Mouse (Mus musculus) ES-E14 (cell line): ENCODE data around the gene Tnfrsf26. TPM values are rescaled to one million over a fixed set of nuclear protein-coding genes. Genes with fewer than 3 reads are reported as not detected.

Experiments used
- DNase-seq: peaks from one replicate; pipeline ENCODE4 v3.0.0-alpha.2; 2013; ENCODE audit warnings: low read depth, low spot score
- H3K27ac ChIP-seq: 2 replicates; pipeline ENCODE4 v1.5.1; 2012; ENCODE audit warnings: low read depth, mild to moderate bottlenecking, low read length, moderate library complexity, mixed read lengths; ENCODE audit not compliant: poor library complexity, insufficient read depth, severe bottlenecking
- H3K36me3 ChIP-seq: 2 replicates; pipeline ENCODE4 v1.6.1; 2012; ENCODE audit warnings: mild to moderate bottlenecking, low read length, moderate library complexity, mixed read lengths; ENCODE audit not compliant: control insufficient read depth, poor library complexity, insufficient read depth, severe bottlenecking
- H3K4me1 ChIP-seq, 2 experiments: fragments of 150-350 bp in 1 of 2; sonication (generic) in 1 of 2; 2 replicates each; pipeline ENCODE4 v1.6.1; 2012; ENCODE audit warnings: low read length in 2 of 2, mild to moderate bottlenecking in 1 of 2, mixed read lengths in 1 of 2; ENCODE audit not compliant: control insufficient read depth in 2 of 2, insufficient read depth in 2 of 2, poor library complexity in 1 of 2
- H3K4me3 ChIP-seq, 2 experiments: fragments of 150-350 bp in 1 of 2; sonication (generic) in 1 of 2; 2 replicates each; pipeline ENCODE4 v1.5.1; 2012; ENCODE audit warnings: low read length in 2 of 2, low read depth in 1 of 2, mild to moderate bottlenecking in 1 of 2, mixed read lengths in 1 of 2; ENCODE audit not compliant: insufficient read depth in 1 of 2, poor library complexity in 1 of 2, severe bottlenecking in 1 of 2
- H3K9ac ChIP-seq: 2 replicates; pipeline ENCODE4 v1.6.1; 2012; ENCODE audit warnings: low read depth, mild to moderate bottlenecking, low read length, mixed read lengths; ENCODE audit not compliant: poor library complexity, insufficient read depth, severe bottlenecking
- H3K9me3 ChIP-seq: fragments of 150-350 bp; sonication (generic); 2 replicates; pipeline ENCODE4 v1.6.1; 2012; ENCODE audit warnings: low read depth, mild to moderate bottlenecking, low read length; ENCODE audit not compliant: control insufficient read depth, insufficient read depth
- CHD2 ChIP-seq: IDR thresholded peaks from 2 replicates; pipeline ENCODE4 v1.6.1; 2014; ENCODE audit warnings: mild to moderate bottlenecking, low read depth, low read length, inconsistent platforms
- HCFC1 ChIP-seq: IDR thresholded peaks from 2 replicates; pipeline ENCODE4 v1.6.1; 2012; ENCODE audit warnings: low read length, inconsistent platforms, borderline replicate concordance; ENCODE audit not compliant: insufficient read depth
- MAFK ChIP-seq: IDR thresholded peaks from 2 replicates; pipeline ENCODE4 v1.6.1; 2014; ENCODE audit warnings: mild to moderate bottlenecking, low read depth, low read length, inconsistent platforms; ENCODE audit not compliant: insufficient read depth
- ZC3H11A ChIP-seq: IDR thresholded peaks from 2 replicates; pipeline ENCODE4 v1.6.1; 2012; ENCODE audit warnings: low read depth, mild to moderate bottlenecking, inconsistent platforms, low read length, borderline replicate concordance
- ZNF384 ChIP-seq: IDR thresholded peaks from 2 replicates; pipeline ENCODE4 v1.6.1; 2012; ENCODE audit warnings: low read depth, low read length, inconsistent platforms
- in situ Hi-C, 2 experiments: fragments of 600-800 bp; cut with MboI; formaldehyde crosslinking; loops; one replicate each; pipeline ENCODE4 v1.15.1; 2025; ENCODE audit warnings: low sequenced_read_pairs in 2 of 2, inconsistent platforms in 1 of 2; ENCODE audit not compliant: unreplicated experiment in 2 of 2
- total RNA-seq: library from RNA; depleted of rRNA; stranded (reverse); fragments of 300-350 nt; gene quantifications from 2 replicates; pipeline ENCODE4 v1.2.3, GENCODE M21; 2012; rRNA removed

Gene Tnfrsf26
- total RNA-seq, 1 experiment = 0.18 TPM

GRCm38 (mm10) chr7:143565648-143566039 is 62.9 kb downstream of the Tnfrsf26 start:
- Histone ChIP-seq H3K4me3 (no peak overlapping the region), H3K36me3 (peaks cover 75% of the 10 kb centered on the region), H3K9me3 (no peaks in the 10 kb centered on the region), H3K27ac (no peak overlapping the region), H3K4me1 (no peaks in the 10 kb centered on the region), H3K9ac (no peak overlapping the region)
- DNase-seq = no peak
- in situ Hi-C loops = no loop called here
- TF ChIP-seq ZC3H11A (no peak), HCFC1 (no peak), CHD2 (no peak), MAFK (no peak), ZNF384 (no peak)

GRCm38 (mm10) chr7:143565015-143565647 is 63.4 kb downstream of the Tnfrsf26 start:
- no peak overlapping the region for H3K9ac ChIP-seq
- TF ChIP-seq CHD2 = no peak
- TF ChIP-seq HCFC1 = no peak
- no peak for TF ChIP-seq ZNF384
- TF ChIP-seq ZC3H11A = no peak
- TF ChIP-seq MAFK = no peak
- DNase-seq = no peak
- no peaks in the 10 kb centered on the region for H3K9me3 ChIP-seq
- H3K4me1 ChIP-seq = no peaks in the 10 kb centered on the region
- no peak overlapping the region for H3K27ac ChIP-seq
- H3K4me3 ChIP-seq = no peak overlapping the region
- in situ Hi-C loops = no loop called here
- peaks cover 72% of the 10 kb centered on the region for H3K36me3 ChIP-seq

GRCm38 (mm10) chr7:143563787-143564186 is 64.7 kb downstream of the Tnfrsf26 start:
- Histone ChIP-seq H3K9me3 (no peaks in the 10 kb centered on the region), H3K36me3 (peaks cover 71% of the 10 kb centered on the region), H3K4me3 (no peak overlapping the region), H3K27ac (no peak overlapping the region), H3K4me1 (no peaks in the 10 kb centered on the region), H3K9ac (no peak overlapping the region)
- no peak for DNase-seq
- in situ Hi-C loops = no loop called here
- no peak for TF ChIP-seq CHD2
- no peak for TF ChIP-seq ZC3H11A
- TF ChIP-seq HCFC1 = no peak
- TF ChIP-seq MAFK = no peak
- no peak for TF ChIP-seq ZNF384

Other genes with a start within 250 kb of the Tnfrsf26 start
- 57.9 and 85.6 TPM in 2 replicates for gene Cdkn1c, start 167.7 kb downstream of the Tnfrsf26 start, total RNA-seq
- 1.5 and 4.6 TPM in 2 replicates for gene Slc22a18, start 155.0 kb downstream of the Tnfrsf26 start, total RNA-seq
- 113 and 272 TPM in 2 replicates for gene Phlda2, start 125.6 kb downstream of the Tnfrsf26 start, total RNA-seq
- 103 and 123 TPM in 2 replicates for gene Nap1l4, start 79.6 kb downstream of the Tnfrsf26 start, total RNA-seq
- gene Cars, start 28.6 kb downstream of the Tnfrsf26 start, total RNA-seq = 153 and 241 TPM in 2 replicates
- 12.9 and 18.7 TPM in 2 replicates for gene Tnfrsf22, start 20.9 kb upstream of the Tnfrsf26 start, total RNA-seq
- 2.3 and 3.0 TPM in 2 replicates for gene Tnfrsf23, start 57.1 kb upstream of the Tnfrsf26 start, total RNA-seq
- gene Osbpl5, start 128.3 kb upstream of the Tnfrsf26 start, total RNA-seq = 7.6 and 13.6 TPM in 2 replicates
- not detected in 2 replicates for gene Mrgprg, start 138.3 kb upstream of the Tnfrsf26 start, total RNA-seq
- gene Mrgpre, start 155.8 kb upstream of the Tnfrsf26 start, total RNA-seq = 0.21 and 0.67 TPM in 2 replicates
- 4.9 and 10.8 TPM in 2 replicates for gene Nadsyn1, start 194.1 kb upstream of the Tnfrsf26 start, total RNA-seq
- 38.5 and 52.1 TPM in 2 replicates for gene Dhcr7, start 194.4 kb upstream of the Tnfrsf26 start, total RNA-seq
- gene Gm498, start 238.1 kb upstream of the Tnfrsf26 start, total RNA-seq = not detected in 2 replicates